Mouse (Mus musculus) liver, embryonic 15.5 days (tissue): ENCODE data around the gene Gm17660. TPM values are rescaled to one million over a fixed set of nuclear protein-coding genes. Genes with fewer than 3 reads are reported as not detected.

Experiments
- ATAC-seq: fragments of 200-750 bp; cut with Nextera tagmentation; 2 replicates; pipeline ENCODE4 v1.8.0; 2017; ENCODE audit warnings: moderate number of reproducible peaks, mild to moderate bottlenecking, moderate library complexity; ENCODE audit not compliant: insufficient read depth
- H3K27ac ChIP-seq: fragments of 300-500 bp; sonication (generic); replicated peaks from 2 replicates; pipeline ENCODE4 v1.5.1; 2015; ENCODE audit warnings: mild to moderate bottlenecking, inconsistent platforms
- H3K27me3 ChIP-seq: fragments of 300-500 bp; sonication (generic); 2 replicates; pipeline ENCODE4 v1.6.1; 2015; ENCODE audit warnings: mild to moderate bottlenecking, inconsistent platforms
- H3K36me3 ChIP-seq: fragments of 300-500 bp; sonication (generic); replicated peaks from 2 replicates; pipeline ENCODE4 v1.6.1; 2015; ENCODE audit warnings: moderate library complexity, mild to moderate bottlenecking, inconsistent platforms
- H3K4me1 ChIP-seq: fragments of 300-500 bp; sonication (generic); replicated peaks from 2 replicates; pipeline ENCODE4 v1.6.1; 2015; ENCODE audit warnings: inconsistent platforms
- H3K4me2 ChIP-seq: fragments of 300-500 bp; sonication (generic); 2 replicates; pipeline ENCODE4 v1.6.1; 2015; ENCODE audit warnings: moderate library complexity, mild to moderate bottlenecking, inconsistent platforms
- H3K4me3 ChIP-seq: fragments of 300-500 bp; sonication (generic); replicated peaks from 2 replicates; pipeline ENCODE4 v1.5.1; 2015; ENCODE audit warnings: mild to moderate bottlenecking, inconsistent platforms
- H3K9ac ChIP-seq: fragments of 300-500 bp; sonication (generic); 2 replicates; pipeline ENCODE4 v1.6.1; 2015; ENCODE audit warnings: moderate library complexity, mild to moderate bottlenecking, inconsistent platforms
- H3K9me3 ChIP-seq: fragments of 300-500 bp; sonication (generic); replicated peaks from 2 replicates; pipeline ENCODE4 v1.6.1; 2016; ENCODE audit warnings: inconsistent platforms
- WGBS: fragments of 180-500 bp; shearing (Covaris S2); methylation state at CpG from one replicate; pipeline ENCODE4 v1.1.7; 2015; ENCODE audit warnings: mixed read lengths; ENCODE audit not compliant: insufficient replicate concordance; 5-methylcytosine and 5-hydroxymethylcytosine counted together
- polyA plus RNA-seq: library from polyadenylated mRNA; unstranded; fragments of >200 nt; fragmentation: Nextera tagmentation; extraction: Ambion mirVana; gene quantifications from 2 replicates; pipeline ENCODE4 v1.2.1, GENCODE M21; 2015

The Gm17660 gene
- polyA plus RNA-seq, 1 experiment from 2014 or later, result not detected

DNA sequence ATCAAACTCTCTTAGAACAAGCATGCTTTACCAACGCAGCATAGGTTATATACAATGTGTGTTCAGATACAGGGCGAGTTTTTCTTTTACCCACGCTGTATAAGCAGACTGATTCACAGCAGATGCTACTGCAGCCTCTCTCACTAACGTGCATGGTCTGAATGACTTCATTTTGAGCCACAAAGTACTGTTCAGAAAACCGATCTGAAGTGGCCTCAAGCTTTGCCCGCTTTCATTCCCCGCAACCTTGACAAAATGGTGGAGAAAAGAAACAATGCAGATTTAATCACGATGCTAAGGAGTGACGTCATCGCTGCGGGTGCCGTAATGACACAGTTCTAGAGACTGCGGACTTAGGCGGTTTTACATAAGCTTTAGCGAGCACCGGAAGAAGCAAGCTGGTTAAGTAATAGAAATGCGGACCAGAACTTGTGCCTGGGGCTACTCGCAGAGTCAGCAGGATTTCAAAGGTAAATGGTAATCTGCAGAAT lies 31.5 kb upstream of the Gm17660 start:
- 22% methylated on average over 18 of the region's 18 CpGs for WGBS
- H3K9ac ChIP-seq, result no peak overlapping the region
- H3K4me1 ChIP-seq, result no peaks in the 10 kb centered on the region
- no peak overlapping the region for H3K4me3 ChIP-seq
- H3K27ac ChIP-seq, result no peak overlapping the region
- H3K27me3 ChIP-seq, result no peaks in the 10 kb centered on the region
- H3K9me3 ChIP-seq, result no peaks in the 10 kb centered on the region
- no peak overlapping the region for H3K4me2 ChIP-seq
- no peak for ATAC-seq
- H3K36me3 ChIP-seq, result no peaks in the 10 kb centered on the region

- H3K4me1 ChIP-seq, result no peaks in the 10 kb centered on the region
- no peak overlapping the region for H3K27ac ChIP-seq
- ATAC-seq, result no peak
- H3K4me3 ChIP-seq, result no peak overlapping the region
- no peak overlapping the region for H3K4me2 ChIP-seq
- H3K9me3 ChIP-seq, result no peaks in the 10 kb centered on the region
- no peaks in the 10 kb centered on the region for H3K27me3 ChIP-seq
- H3K9ac ChIP-seq, result no peak overlapping the region
- WGBS, result 60% methylated on average over 11 of the region's 11 CpGs
- H3K36me3 ChIP-seq, result no peaks in the 10 kb centered on the region
Observed at GRCm38 (mm10) chr5:104108127-104108875, 30.9 kb upstream of the Gm17660 start.

DNA sequence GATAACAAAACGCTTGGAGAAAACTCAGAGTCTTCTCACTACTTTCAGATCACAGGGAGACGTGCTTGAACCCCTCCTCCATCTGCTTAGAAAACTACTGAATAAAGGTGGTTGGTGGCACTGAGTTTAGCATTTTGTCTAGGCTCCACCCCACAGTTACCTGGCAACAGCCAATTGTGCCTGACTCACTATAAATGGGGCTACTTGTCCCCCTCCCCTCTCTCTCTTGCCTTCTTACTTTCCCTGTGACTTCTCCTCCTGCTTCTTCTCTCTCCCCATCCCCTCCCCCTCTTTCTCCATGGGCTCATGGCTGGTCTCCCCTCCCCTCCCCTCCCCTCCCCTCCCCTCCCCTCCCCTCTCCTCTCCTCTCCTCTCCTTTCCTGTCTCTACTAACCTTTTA lies 26.7 kb upstream of the Gm17660 start:
- Histone ChIP-seq H3K4me3 (no peak overlapping the region), H3K9ac (no peak overlapping the region), H3K4me1 (no peaks in the 10 kb centered on the region), H3K36me3 (no peaks in the 10 kb centered on the region), H3K4me2 (no peak overlapping the region), H3K27ac (no peak overlapping the region), H3K9me3 (no peaks in the 10 kb centered on the region), H3K27me3 (no peaks in the 10 kb centered on the region)
- 57% methylated on average over 2 of the region's 2 CpGs for WGBS
- no peak for ATAC-seq

- H3K9me3 ChIP-seq, result no peaks in the 10 kb centered on the region
- 50% methylated on average over 4 of the region's 4 CpGs for WGBS
Observed at GRCm38 (mm10) chr5:104103171-104103570, 25.8 kb upstream of the Gm17660 start.

DNA sequence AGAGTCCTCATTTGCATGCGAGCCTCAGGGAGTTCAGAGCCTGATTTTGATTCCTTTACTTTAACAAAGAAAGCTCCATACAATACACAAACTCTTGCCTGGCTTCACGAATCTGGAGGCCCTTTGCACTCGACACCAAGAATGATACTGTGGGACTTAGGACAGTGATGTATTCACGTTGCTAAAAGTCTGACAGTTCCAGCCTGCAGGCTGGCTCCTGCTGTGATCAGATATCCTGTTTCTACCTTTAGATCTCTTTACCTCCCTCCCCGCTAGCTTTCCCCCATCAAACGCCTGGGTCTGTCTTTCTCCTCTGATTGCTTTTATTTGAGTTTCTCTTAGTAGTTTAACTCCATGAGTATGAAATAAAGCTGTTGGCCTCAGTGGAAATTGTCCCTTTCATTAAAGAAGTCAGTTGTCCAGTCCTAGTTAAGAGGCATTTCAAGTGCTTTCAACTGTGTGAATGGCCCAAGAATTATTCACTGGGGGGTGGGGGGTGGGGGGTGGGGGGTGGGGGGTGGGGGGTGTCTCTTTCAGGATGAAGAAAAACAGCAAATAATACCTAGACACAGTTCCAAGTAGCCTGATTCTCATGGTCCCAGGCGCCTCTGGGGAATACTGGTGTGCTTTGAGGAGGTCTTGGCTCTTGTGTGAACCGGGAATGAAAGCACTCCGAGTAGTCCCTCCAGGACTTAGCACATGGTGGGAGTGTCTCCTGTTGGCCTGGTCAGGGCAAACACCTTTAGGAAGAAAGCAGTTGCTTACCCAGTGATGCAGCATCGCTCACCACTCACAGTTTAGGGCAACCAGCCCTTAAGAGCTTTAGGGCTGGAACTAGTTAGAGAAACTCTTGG lies 24.5 kb upstream of the Gm17660 start:
- no peak for ATAC-seq
- WGBS, result 41% methylated on average over 10 of the region's 10 CpGs
- Histone ChIP-seq H3K27me3 (no peaks in the 10 kb centered on the region), H3K4me3 (no peak overlapping the region), H3K9me3 (no peaks in the 10 kb centered on the region), H3K27ac (no peak overlapping the region), H3K4me1 (no peaks in the 10 kb centered on the region), H3K36me3 (no peaks in the 10 kb centered on the region), H3K4me2 (no peak overlapping the region), H3K9ac (no peak overlapping the region)

More at GRCm38 (mm10) chr5:104103171-104103570, 25.8 kb upstream of the Gm17660 start:
- no peaks in the 10 kb centered on the region for H3K27me3 ChIP-seq
- no peak overlapping the region for H3K4me2 ChIP-seq
- no peaks in the 10 kb centered on the region for H3K36me3 ChIP-seq
- H3K4me3 ChIP-seq, result no peak overlapping the region
- ATAC-seq, result no peak
- H3K9ac ChIP-seq, result no peak overlapping the region
- no peak overlapping the region for H3K27ac ChIP-seq
- H3K4me1 ChIP-seq, result no peaks in the 10 kb centered on the region

GRCm38 (mm10) chr5:104096078-104096938 lies 18.9 kb upstream of the Gm17660 start:
- Histone ChIP-seq H3K4me2 (no peak overlapping the region), H3K9ac (no peak overlapping the region), H3K27me3 (no peaks in the 10 kb centered on the region), H3K4me1 (no peaks in the 10 kb centered on the region), H3K9me3 (no peaks in the 10 kb centered on the region), H3K4me3 (no peak overlapping the region), H3K36me3 (no peaks in the 10 kb centered on the region), H3K27ac (no peak overlapping the region)
- ATAC-seq, result no peak
- 54% methylated on average over 16 of the region's 16 CpGs for WGBS

- H3K27ac ChIP-seq, result no peak overlapping the region
- no peaks in the 10 kb centered on the region for H3K36me3 ChIP-seq
- H3K9me3 ChIP-seq, result no peaks in the 10 kb centered on the region
- H3K27me3 ChIP-seq, result no peaks in the 10 kb centered on the region
- no peak overlapping the region for H3K9ac ChIP-seq
- WGBS, result 62% methylated on average over 11 of the region's 11 CpGs
- no peak overlapping the region for H3K4me2 ChIP-seq
- ATAC-seq, result no peak
- H3K4me1 ChIP-seq, result no peaks in the 10 kb centered on the region
- no peak overlapping the region for H3K4me3 ChIP-seq
Observed at GRCm38 (mm10) chr5:104095416-104096077, 18.1 kb upstream of the Gm17660 start.

- Histone ChIP-seq H3K4me2 (no peak overlapping the region), H3K36me3 (no peaks in the 10 kb centered on the region), H3K27me3 (no peaks in the 10 kb centered on the region), H3K9ac (no peak overlapping the region), H3K4me1 (no peaks in the 10 kb centered on the region), H3K9me3 (no peaks in the 10 kb centered on the region), H3K27ac (no peak overlapping the region), H3K4me3 (no peak overlapping the region)
- WGBS, result 48% methylated on average over 2 of the region's 2 CpGs
- no peak for ATAC-seq
Observed at GRCm38 (mm10) chr5:104089751-104090150, 12.3 kb upstream of the Gm17660 start.

DNA sequence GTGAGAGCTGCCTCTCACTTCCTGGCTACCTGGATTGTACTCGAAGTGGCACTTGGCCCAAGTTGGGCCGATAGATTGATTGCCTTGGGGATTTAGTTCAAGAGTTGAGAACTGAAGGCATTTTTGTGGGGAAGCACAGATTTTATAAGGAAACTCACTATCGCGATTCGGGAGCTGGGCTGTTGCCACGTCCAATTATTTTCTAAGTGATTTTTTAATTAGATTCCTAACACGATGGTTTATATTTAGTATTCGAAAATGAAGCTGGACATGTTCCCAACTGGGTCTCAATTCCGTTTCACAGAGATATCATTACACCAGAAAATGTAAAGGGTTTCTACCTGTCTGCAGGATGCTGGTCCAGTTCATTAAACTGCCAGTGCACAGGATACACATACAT lies 8.0 kb upstream of the Gm17660 start:
- Histone ChIP-seq H3K4me1 (no peaks in the 10 kb centered on the region), H3K36me3 (no peaks in the 10 kb centered on the region), H3K4me3 (no peak overlapping the region), H3K4me2 (no peak overlapping the region), H3K9me3 (no peaks in the 10 kb centered on the region), H3K9ac (no peak overlapping the region), H3K27me3 (no peaks in the 10 kb centered on the region), H3K27ac (no peak overlapping the region)
- 66% methylated on average over 9 of the region's 9 CpGs for WGBS
- ATAC-seq, result no peak

DNA sequence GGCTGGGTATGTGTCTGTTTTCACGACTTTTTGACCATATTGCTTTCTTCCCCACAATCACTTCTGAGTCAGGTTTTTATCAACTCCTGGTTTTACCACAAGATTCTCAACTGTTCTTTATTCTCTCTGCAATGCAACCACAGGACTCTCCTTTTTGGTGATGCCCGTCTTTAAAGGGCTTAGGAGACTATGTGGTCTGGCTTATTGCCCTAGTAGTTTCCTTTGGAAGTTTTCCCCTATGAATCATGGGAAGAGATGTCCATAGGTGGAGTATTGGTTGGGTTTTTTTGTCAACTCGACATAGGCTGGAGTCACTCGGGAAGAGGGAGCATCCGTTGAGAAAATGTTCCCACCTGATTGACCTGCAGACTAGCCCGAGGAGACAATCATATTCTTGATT lies 3.3 kb upstream of the Gm17660 start:
- H3K4me1 ChIP-seq, result no peaks in the 10 kb centered on the region
- H3K9ac ChIP-seq, result no peak overlapping the region
- peaks cover 30% of the 10 kb centered on the region for H3K27me3 ChIP-seq
- no peak overlapping the region for H3K4me2 ChIP-seq
- no peaks in the 10 kb centered on the region for H3K36me3 ChIP-seq
- no peaks in the 10 kb centered on the region for H3K9me3 ChIP-seq
- H3K4me3 ChIP-seq, result no peak overlapping the region
- 61% methylated on average over 6 of the region's 6 CpGs for whole genome bisulfite sequencing
- no peak for ATAC-seq
- no peak overlapping the region for H3K27ac ChIP-seq
